Mouse (Mus musculus): ENCODE measurements at regions not wholly inside any gene's neighbourhood (a gene's known extent, or its start where the extent isn't known, plus 50 kb on each side); places are given as distances from the start of the nearest gene placed in this dataset.

- no peak for ATAC-seq
- Histone ChIP-seq H3K9ac (no peak overlapping the region), H3K27ac (no peak overlapping the region), H3K4me1 (replicated peaks) (no peaks in the 10 kb centered on the region), H3K9me3 (no peaks in the 10 kb centered on the region), H3K4me3 (replicated peaks) (no peak overlapping the region), H3K36me3 (no peaks in the 10 kb centered on the region), H3K27me3 (replicated peaks) (no peaks in the 10 kb centered on the region), H3K4me2 (replicated peaks) (no peak overlapping the region)
- WGBS, result 63% methylated on average over 4 of the region's 4 CpGs
Measured at GRCm38 (mm10) chr10:99425265-99425664, 162.2 kb downstream of the Dusp6 start.

GRCm38 (mm10) chr10:99430175-99430574 is 167.1 kb downstream of the Dusp6 start:
- no peak overlapping the region for H3K4me3 ChIP-seq (replicated peaks)
- H3K27ac ChIP-seq, result no peak overlapping the region
- H3K36me3 ChIP-seq, result no peaks in the 10 kb centered on the region
- ATAC-seq, result no peak
- H3K27me3 ChIP-seq (replicated peaks), result no peaks in the 10 kb centered on the region
- no peak overlapping the region for H3K4me2 ChIP-seq (replicated peaks)
- no peaks in the 10 kb centered on the region for H3K4me1 ChIP-seq (replicated peaks)
- H3K9me3 ChIP-seq, result no peaks in the 10 kb centered on the region
- 81% methylated on average over 9 of the region's 9 CpGs for WGBS
- no peak overlapping the region for H3K9ac ChIP-seq

DNA sequence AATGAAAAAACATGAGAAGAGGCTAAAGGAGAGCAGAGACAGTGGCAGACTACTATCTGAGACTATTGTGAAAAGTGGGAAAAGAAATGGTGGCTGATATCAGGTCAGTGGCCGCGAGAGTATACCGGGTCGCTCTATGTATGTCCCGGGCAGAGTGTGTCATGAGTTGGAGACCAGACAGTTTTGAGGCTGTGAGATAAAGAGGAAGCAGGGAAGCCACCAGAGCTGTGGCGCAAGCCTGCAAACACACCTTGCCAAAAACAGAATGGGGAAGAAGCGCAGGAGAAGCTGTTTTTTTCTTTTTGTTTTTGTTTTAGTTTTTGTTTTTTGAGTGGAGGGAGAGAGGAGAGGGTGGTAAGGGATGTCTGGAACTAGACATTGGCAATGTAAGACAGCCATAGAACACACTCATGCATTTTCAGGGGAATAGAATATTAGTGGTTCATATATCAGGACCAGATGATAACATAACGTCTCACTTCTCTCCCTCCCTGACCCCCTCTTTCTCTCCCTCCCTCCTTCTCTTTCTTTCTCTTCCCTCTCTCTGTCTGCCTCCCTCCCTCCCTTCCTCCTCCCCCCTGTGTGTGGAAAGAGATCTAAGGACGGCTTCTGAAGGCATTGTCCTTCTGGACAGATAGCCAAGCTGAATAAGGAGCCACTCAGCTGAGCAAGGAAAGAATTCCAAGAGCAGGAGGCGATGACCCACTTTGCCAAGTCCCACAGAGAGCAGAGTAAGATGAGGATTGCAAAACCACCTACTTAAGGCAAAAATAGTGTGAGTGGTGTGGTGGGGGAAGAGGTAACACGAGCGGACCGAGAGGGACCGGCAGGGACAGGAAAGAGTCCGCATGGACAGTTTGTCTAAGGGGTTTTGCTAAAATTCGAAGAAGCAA is 167.9 kb downstream of the Dusp6 start:
- no peaks in the 10 kb centered on the region for H3K36me3 ChIP-seq
- H3K9me3 ChIP-seq, result no peaks in the 10 kb centered on the region
- no peak overlapping the region for H3K27ac ChIP-seq
- H3K27me3 ChIP-seq (replicated peaks), result no peaks in the 10 kb centered on the region
- no peak overlapping the region for H3K4me2 ChIP-seq (replicated peaks)
- no peak overlapping the region for H3K9ac ChIP-seq
- H3K4me3 ChIP-seq (replicated peaks), result no peak overlapping the region
- WGBS, result 78% methylated on average over 16 of the region's 16 CpGs
- no peak for ATAC-seq
- no peaks in the 10 kb centered on the region for H3K4me1 ChIP-seq (replicated peaks)

GRCm38 (mm10) chr10:99437060-99437459 is 174.0 kb downstream of the Dusp6 start:
- Histone ChIP-seq H3K4me3 (replicated peaks) (no peak overlapping the region), H3K4me1 (replicated peaks) (no peaks in the 10 kb centered on the region), H3K27me3 (replicated peaks) (no peaks in the 10 kb centered on the region), H3K4me2 (replicated peaks) (no peak overlapping the region), H3K9me3 (no peaks in the 10 kb centered on the region), H3K36me3 (no peaks in the 10 kb centered on the region), H3K27ac (no peak overlapping the region), H3K9ac (no peak overlapping the region)
- ATAC-seq, result no peak

DNA sequence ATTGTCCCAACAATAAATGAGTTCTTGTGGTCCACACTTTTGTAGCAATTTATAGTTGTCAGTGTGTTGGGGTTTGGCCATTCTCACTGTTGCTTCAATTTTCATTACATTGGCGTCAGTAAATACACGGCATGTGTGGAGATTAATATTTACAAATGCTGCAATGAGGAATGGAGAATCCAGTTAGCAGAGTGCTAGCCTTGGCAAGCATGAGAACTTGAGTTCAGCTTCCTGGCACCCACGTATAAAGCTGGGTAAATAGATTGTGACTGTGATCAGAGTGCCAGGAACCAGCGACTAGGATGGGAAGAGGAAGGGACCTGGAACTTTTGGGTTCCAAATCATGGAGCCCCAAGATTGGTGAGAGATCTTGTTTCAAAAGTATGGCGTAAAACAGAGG is 177.1 kb downstream of the Dusp6 start:
- WGBS, result 89% methylated on average over 5 of the region's 5 CpGs
- no peaks in the 10 kb centered on the region for H3K4me1 ChIP-seq (replicated peaks)
- no peak for ATAC-seq
- no peaks in the 10 kb centered on the region for H3K36me3 ChIP-seq
- no peak overlapping the region for H3K4me2 ChIP-seq (replicated peaks)
- no peak overlapping the region for H3K4me3 ChIP-seq (replicated peaks)
- no peaks in the 10 kb centered on the region for H3K9me3 ChIP-seq
- no peak overlapping the region for H3K9ac ChIP-seq
- H3K27ac ChIP-seq, result no peak overlapping the region
- no peaks in the 10 kb centered on the region for H3K27me3 ChIP-seq (replicated peaks)

- H3K36me3 ChIP-seq, result no peaks in the 10 kb centered on the region
- no peaks in the 10 kb centered on the region for H3K27me3 ChIP-seq (replicated peaks)
- no peak overlapping the region for H3K9ac ChIP-seq
- H3K9me3 ChIP-seq, result no peaks in the 10 kb centered on the region
- 40% methylated on average over 6 of the region's 6 CpGs for WGBS
- no peaks in the 10 kb centered on the region for H3K4me1 ChIP-seq (replicated peaks)
- H3K27ac ChIP-seq, result no peak overlapping the region
- H3K4me3 ChIP-seq (replicated peaks), result no peak overlapping the region
- ATAC-seq, result peak; percentile 65; the same call in 1 of the 2 replicates
- H3K4me2 ChIP-seq (replicated peaks), result no peak overlapping the region
Measured at GRCm38 (mm10) chr10:99441014-99441413, 178.0 kb downstream of the Dusp6 start.

- no peaks in the 10 kb centered on the region for H3K4me1 ChIP-seq (replicated peaks)
- no peak for ATAC-seq
- no peak overlapping the region for H3K4me3 ChIP-seq (replicated peaks)
- no peaks in the 10 kb centered on the region for H3K36me3 ChIP-seq
- 41% methylated on average over 10 of the region's 10 CpGs for WGBS
- no peak overlapping the region for H3K27ac ChIP-seq
- H3K27me3 ChIP-seq (replicated peaks), result no peaks in the 10 kb centered on the region
- no peak overlapping the region for H3K9ac ChIP-seq
- H3K9me3 ChIP-seq, result no peaks in the 10 kb centered on the region
- no peak overlapping the region for H3K4me2 ChIP-seq (replicated peaks)
Measured at GRCm38 (mm10) chr10:99441931-99442330, 178.9 kb downstream of the Dusp6 start.

DNA sequence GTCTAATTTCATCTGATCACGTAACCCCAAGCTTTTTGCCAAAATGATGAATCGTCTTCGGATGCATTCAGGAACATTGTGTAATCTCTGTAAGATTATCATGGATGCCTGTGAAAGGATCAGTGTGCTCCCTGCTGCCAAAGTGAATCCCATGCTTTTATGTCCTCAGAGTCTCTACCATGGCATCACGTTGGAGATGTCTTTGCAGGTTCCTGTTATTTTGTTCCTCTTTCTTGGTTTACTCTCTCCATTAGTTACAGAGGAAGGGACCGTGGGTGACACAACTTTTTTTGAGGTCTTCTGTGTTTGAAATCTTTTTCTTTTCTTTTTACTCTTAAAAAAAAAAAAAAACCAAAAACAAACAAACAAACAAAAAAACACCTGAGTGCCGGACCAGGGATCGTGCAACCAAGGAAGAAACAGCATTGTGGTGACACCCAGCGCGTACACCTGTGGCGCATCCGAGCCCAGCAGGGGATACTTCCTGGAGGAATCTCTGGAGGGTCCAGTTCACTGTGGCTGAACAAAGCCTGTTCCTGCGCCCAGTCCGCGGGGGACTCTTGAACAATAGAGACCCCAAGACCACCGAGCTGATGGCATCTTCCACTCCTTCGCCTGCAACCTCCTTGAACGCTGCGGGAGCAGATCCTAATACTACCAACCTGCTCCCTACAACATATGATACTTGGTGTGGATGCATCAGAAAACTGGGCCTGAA is 180.6 kb downstream of the Dusp6 start:
- Histone ChIP-seq H3K4me1 (replicated peaks) (no peaks in the 10 kb centered on the region), H3K27me3 (replicated peaks) (no peaks in the 10 kb centered on the region), H3K9me3 (no peaks in the 10 kb centered on the region), H3K36me3 (no peaks in the 10 kb centered on the region), H3K4me3 (replicated peaks) (no peak overlapping the region), H3K27ac (no peak overlapping the region), H3K4me2 (replicated peaks) (no peak overlapping the region), H3K9ac (no peak overlapping the region)
- ATAC-seq, result no peak
- 90% methylated on average over 18 of the region's 18 CpGs for WGBS

- no peak overlapping the region for H3K9ac ChIP-seq
- H3K4me3 ChIP-seq (replicated peaks), result no peak overlapping the region
- H3K27me3 ChIP-seq (replicated peaks), result no peaks in the 10 kb centered on the region
- H3K4me2 ChIP-seq (replicated peaks), result no peak overlapping the region
- 55% methylated on average over 9 of the region's 9 CpGs for WGBS
- no peak overlapping the region for H3K27ac ChIP-seq
- 0 out of 2 replicates have a peak, but pooled peaks have one; percentile 31 for ATAC-seq
- H3K36me3 ChIP-seq, result no peaks in the 10 kb centered on the region
- H3K9me3 ChIP-seq, result no peaks in the 10 kb centered on the region
- H3K4me1 ChIP-seq (replicated peaks), result no peaks in the 10 kb centered on the region
Measured at GRCm38 (mm10) chr10:99450714-99451625, 187.9 kb downstream of the Dusp6 start.

DNA sequence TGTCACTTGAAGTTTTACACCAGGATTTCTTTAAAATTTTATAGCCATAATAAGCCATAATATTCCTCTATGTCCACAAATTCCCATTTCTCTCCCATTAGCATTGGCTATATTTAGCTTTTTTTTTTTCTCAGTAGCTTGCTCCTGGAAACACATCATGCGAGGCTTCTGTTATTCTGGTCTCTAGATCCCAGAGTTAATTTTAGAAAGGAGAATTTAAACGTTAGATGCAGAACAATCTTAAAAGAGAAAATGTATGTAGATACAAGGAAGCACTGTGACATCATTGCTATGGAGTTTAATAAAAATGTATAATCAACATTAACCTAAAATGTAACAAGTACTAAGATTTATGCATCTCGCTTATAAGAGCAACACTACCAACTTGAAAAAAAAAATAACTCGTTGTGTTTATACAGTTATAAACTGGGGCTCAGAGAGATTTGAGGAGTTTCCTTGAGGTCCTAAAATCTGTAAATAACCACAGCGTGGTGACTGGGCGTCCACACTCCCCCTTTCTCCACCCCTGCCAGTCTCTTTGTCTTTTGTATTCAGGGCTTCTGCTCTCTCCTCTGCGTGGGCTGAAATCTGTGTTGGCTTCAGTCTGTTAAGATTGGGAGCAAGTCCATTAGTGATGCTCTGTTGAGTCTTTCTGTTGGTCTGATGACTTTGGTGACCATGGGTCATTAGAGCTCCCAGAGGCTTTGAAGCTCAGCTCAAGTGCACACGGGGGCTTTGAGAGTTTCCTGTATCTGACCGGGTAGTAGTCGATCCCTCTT is 188.8 kb downstream of the Dusp6 start:
- H3K27ac ChIP-seq, result no peak overlapping the region
- WGBS, result 42% methylated on average over 10 of the region's 10 CpGs
- ATAC-seq, result no peak
- H3K4me3 ChIP-seq (replicated peaks), result no peak overlapping the region
- no peaks in the 10 kb centered on the region for H3K27me3 ChIP-seq (replicated peaks)
- H3K36me3 ChIP-seq, result no peaks in the 10 kb centered on the region
- no peaks in the 10 kb centered on the region for H3K4me1 ChIP-seq (replicated peaks)
- H3K9me3 ChIP-seq, result no peaks in the 10 kb centered on the region
- H3K4me2 ChIP-seq (replicated peaks), result no peak overlapping the region
- H3K9ac ChIP-seq, result no peak overlapping the region

DNA sequence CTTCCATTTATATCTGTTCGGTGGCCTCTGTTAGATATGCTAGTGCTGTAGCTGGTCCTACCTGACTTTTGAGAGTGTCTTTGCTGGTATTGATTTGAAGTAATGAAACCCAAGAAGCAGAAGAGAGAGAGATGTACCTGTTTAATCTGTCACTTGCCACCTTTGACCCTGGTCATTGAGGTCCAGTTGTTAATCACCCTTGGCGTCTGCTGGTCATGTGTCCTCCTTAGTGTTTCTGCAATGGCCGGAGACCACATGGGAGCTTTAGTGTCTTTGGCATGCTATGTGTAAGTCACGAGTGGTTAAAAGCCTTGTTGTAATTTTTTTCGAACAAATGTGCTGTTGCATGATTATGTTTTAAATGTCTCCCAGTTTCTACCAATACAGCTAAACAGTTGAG is 193.1 kb downstream of the Dusp6 start:
- Histone ChIP-seq H3K27ac (no peak overlapping the region), H3K4me3 (replicated peaks) (no peak overlapping the region), H3K27me3 (replicated peaks) (no peaks in the 10 kb centered on the region), H3K9ac (no peak overlapping the region), H3K4me1 (replicated peaks) (no peaks in the 10 kb centered on the region; the same call in 1 of the 2 replicates), H3K4me2 (replicated peaks) (no peak overlapping the region), H3K36me3 (no peaks in the 10 kb centered on the region), H3K9me3 (no peaks in the 10 kb centered on the region)
- no peak for ATAC-seq
- 92% methylated on average over 5 of the region's 5 CpGs for WGBS

All from intestine, embryonic 15.5 days (tissue).